Mouse (Mus musculus): ENCODE data around the gene Nt5dc3. TPM values are rescaled to one million over a fixed set of nuclear protein-coding genes. Genes with fewer than 3 reads are reported as not detected.

Nt5dc3 gene
- polyA plus RNA-seq, 1 experiment from 2014 or later: 0.35 TPM

- WGBS (ENCODE audit: insufficient replicate concordance): 41% methylated on average over 3 of the region's 3 CpGs
- H3K36me3 ChIP-seq: no peaks in the 10 kb centered on the region
- no peaks in the 10 kb centered on the region for H3K9me3 ChIP-seq (replicated peaks)
- no peak overlapping the region for H3K27ac ChIP-seq
- no peak overlapping the region for H3K4me2 ChIP-seq
- H3K4me3 ChIP-seq (replicated peaks): no peak overlapping the region
- ATAC-seq (ENCODE audit: low read depth) (no peak), DNase-seq (no peak)
- no peak overlapping the region for H3K9ac ChIP-seq
- H3K4me1 ChIP-seq (replicated peaks): no peaks in the 10 kb centered on the region
- no peaks in the 10 kb centered on the region for H3K27me3 ChIP-seq
These were observed 16.4 kb upstream of the Nt5dc3 start for GRCm38 (mm10) chr10:86762384-86762730.

DNA sequence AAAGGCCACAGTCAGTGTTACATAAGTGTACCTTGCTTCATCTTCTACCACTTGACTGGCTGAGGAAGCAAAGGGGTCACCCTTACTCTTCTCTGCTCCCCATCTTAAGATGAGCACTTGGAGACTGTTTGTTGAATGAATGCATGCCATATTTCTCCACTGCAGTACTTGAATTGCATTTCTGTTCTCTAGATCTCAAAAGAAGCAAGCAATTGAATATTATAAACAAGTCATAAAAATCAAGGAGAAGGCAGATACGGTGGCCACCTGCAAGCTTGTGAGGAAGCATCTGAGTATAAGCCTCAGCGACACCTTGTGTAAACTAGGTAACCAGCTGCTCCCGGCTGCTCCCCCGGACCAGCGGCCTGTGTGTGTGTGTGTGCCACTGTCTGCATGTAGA, 15.1 kb upstream of the Nt5dc3 start, which contains the start of gene Gm49358:
Gene Gm49358 (plus strand): TSS at position 301 of the 400 bp plus-strand sequence.
- H3K36me3 ChIP-seq: no peaks in the 10 kb centered on the region
- no peak within 1 kb of the TSS for H3K9ac ChIP-seq
- H3K27ac ChIP-seq: no peak within 1 kb of the TSS
- H3K4me3 ChIP-seq (replicated peaks): no peak within 1 kb of the TSS
- no peak within 1 kb of the TSS for H3K4me2 ChIP-seq
- H3K4me1 ChIP-seq (replicated peaks): no peaks in the 10 kb centered on the region
- no peaks in the 10 kb centered on the region for H3K9me3 ChIP-seq (replicated peaks)
- DNase-seq (no peak), ATAC-seq (ENCODE audit: low read depth) (no peak)
- WGBS (ENCODE audit: insufficient replicate concordance): 80% methylated on average over 5 of the region's 5 CpGs
- no peaks in the 10 kb centered on the region for H3K27me3 ChIP-seq

DNA sequence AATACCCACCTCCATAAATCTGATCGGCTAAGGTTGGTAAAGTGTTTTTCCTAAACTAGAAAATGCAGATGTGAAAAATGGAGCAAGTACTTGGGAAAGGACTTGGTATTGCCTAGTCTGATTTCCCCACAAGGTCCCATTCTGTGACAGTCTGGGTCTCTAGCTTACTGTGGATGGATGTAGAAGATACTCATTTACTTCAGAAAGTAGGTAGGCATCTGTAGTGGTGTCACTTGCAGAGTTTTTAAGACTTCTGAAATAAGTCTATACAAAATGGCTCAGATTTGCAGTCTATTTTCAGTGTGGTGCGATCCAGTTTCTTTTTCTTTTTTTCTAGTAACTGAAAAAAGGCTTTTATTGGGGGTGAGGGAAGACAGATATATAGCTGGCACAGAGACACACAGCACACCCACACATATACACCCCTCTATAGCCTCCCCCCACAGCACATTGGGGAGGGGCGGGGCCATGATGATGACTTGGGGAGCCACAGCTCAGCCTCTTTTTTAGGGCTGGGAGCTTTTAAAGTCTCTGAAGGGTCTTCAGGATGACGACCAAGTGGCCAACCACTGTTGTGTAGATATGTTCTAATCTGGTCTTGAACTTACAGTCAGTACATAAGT, 13.3 kb upstream of the Nt5dc3 start:
- whole genome bisulfite sequencing (ENCODE audit: insufficient replicate concordance): 61% methylated on average over 4 of the region's 4 CpGs
- ATAC-seq (ENCODE audit: low read depth) (no peak), DNase-seq (no peak)

DNA sequence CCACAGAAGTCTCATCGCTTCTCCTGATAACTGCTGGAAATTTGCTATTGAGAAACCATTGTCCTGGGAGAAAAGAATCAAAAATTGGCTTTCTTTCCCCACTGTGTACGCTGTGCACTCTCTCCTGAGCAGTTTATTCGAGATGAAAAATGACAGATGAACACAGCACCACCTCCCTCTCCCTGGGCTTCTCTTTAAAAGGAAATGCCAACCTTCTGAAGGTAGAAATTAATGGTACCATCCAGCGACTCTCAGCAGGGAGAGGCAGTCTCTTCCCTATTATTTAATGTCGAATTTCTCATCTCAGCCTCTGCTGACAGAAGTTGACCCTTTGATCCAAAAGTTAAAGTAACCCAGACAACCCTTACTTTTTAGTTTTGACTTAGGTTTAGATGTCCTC, 9.6 kb upstream of the Nt5dc3 start:
- H3K4me2 ChIP-seq: no peak overlapping the region
- no peaks in the 10 kb centered on the region for H3K9me3 ChIP-seq (replicated peaks)
- no peak overlapping the region for H3K4me3 ChIP-seq (replicated peaks)
- ATAC-seq (ENCODE audit: low read depth) (no peak), DNase-seq (no peak)
- H3K27ac ChIP-seq: no peak overlapping the region
- H3K4me1 ChIP-seq (replicated peaks): no peaks in the 10 kb centered on the region
- no peak overlapping the region for H3K9ac ChIP-seq
- WGBS (ENCODE audit: insufficient replicate concordance): 51% methylated on average over 5 of the region's 5 CpGs
- no peaks in the 10 kb centered on the region for H3K36me3 ChIP-seq
- no peaks in the 10 kb centered on the region for H3K27me3 ChIP-seq

More for the DNA sequence above, 13.3 kb upstream of the Nt5dc3 start:
- no peak overlapping the region for H3K4me3 ChIP-seq (replicated peaks)
- H3K36me3 ChIP-seq: no peaks in the 10 kb centered on the region
- no peak overlapping the region for H3K27ac ChIP-seq
- H3K4me1 ChIP-seq (replicated peaks): no peaks in the 10 kb centered on the region
- H3K4me2 ChIP-seq: no peak overlapping the region
- H3K9me3 ChIP-seq (replicated peaks): no peaks in the 10 kb centered on the region
- no peak overlapping the region for H3K9ac ChIP-seq
- no peaks in the 10 kb centered on the region for H3K27me3 ChIP-seq

GRCm38 (mm10) chr10:86769797-86770196, 9.0 kb upstream of the Nt5dc3 start:
- no peaks in the 10 kb centered on the region for H3K9me3 ChIP-seq (replicated peaks)
- H3K27me3 ChIP-seq: no peaks in the 10 kb centered on the region
- no peaks in the 10 kb centered on the region for H3K4me1 ChIP-seq (replicated peaks)
- H3K36me3 ChIP-seq: no peaks in the 10 kb centered on the region
- H3K27ac ChIP-seq: no peak overlapping the region
- no peak overlapping the region for H3K4me3 ChIP-seq (replicated peaks)
- no peak overlapping the region for H3K9ac ChIP-seq
- H3K4me2 ChIP-seq: no peak overlapping the region
- DNase-seq (no peak), ATAC-seq (ENCODE audit: low read depth) (no peak)
- WGBS (ENCODE audit: insufficient replicate concordance): 51% methylated on average over 4 of the region's 4 CpGs

DNA sequence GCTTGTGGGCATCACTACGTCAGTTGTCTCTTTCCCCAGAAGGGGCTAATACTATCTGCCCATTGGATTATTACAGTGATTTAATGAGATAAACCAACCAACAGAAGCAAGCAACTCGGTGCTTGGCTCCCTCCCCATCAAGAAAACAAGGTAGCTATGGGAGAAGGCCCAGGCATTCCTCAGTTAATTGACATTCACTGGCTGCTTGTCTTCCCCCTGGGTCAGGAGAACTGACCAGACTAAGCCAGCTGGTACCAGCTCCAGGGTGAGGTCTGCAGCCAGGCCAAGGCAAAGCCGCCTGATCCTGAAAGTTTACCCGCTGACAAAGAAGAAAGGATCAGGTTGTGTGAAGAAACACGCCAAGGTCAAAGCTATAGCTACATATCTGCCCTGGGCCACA, 7.1 kb upstream of the Nt5dc3 start:
- Histone ChIP-seq H3K27ac (no peak overlapping the region), H3K4me1 (replicated peaks) (no peaks in the 10 kb centered on the region), H3K9ac (no peak overlapping the region), H3K4me3 (replicated peaks) (no peak overlapping the region), H3K9me3 (replicated peaks) (no peaks in the 10 kb centered on the region), H3K36me3 (no peaks in the 10 kb centered on the region), H3K4me2 (no peak overlapping the region), H3K27me3 (no peaks in the 10 kb centered on the region)
- WGBS (ENCODE audit: insufficient replicate concordance): 70% methylated on average over 5 of the region's 5 CpGs
- ATAC-seq (ENCODE audit: low read depth) (no peak), DNase-seq (no peak)

DNA sequence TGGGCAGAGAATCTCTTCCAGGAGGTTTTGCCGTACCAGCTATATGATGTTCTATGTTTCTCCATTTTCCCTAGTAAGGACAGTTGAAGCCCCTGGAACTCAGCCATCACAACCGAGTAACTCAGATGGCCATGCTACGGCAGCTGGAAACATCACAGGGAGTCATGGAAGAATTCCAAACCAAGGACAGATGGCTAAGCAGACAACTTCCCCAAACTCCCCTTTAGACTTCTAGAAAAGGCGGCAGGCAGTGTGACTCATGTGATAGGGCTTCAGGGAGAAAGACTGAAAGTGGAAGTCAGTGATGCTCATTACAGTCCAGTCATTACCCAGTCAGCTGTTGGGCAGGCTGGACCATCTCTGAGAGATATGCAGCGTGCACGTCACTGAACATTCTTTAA, 6.6 kb upstream of the Nt5dc3 start:
- Histone ChIP-seq H3K36me3 (no peaks in the 10 kb centered on the region), H3K4me3 (replicated peaks) (no peak overlapping the region), H3K4me2 (no peak overlapping the region), H3K9me3 (replicated peaks) (no peaks in the 10 kb centered on the region), H3K27me3 (no peaks in the 10 kb centered on the region), H3K4me1 (replicated peaks) (no peaks in the 10 kb centered on the region), H3K27ac (no peak overlapping the region), H3K9ac (no peak overlapping the region)
- ATAC-seq (ENCODE audit: low read depth) (no peak), DNase-seq (no peak)
- WGBS (ENCODE audit: insufficient replicate concordance): 44% methylated on average over 6 of the region's 6 CpGs

DNA sequence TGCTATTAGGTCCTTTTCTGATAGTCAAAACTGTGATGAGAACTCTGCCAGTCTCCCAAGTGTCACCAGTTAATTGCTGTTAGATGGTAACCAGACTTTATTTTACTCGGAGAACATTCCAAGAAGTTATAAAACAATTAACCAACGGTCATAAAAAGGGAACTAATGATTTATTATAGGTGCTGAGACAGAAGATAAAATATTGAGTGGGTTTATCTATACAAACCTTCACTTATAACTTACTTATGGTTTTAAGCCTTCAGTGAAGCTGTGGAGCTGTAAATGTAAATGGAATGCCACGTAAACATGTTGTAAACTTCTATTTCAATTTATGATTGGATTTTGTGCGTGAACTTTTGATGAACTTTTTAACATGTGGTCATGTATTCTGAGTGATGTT, 5.4 kb upstream of the Nt5dc3 start:
- Histone ChIP-seq H3K27me3 (no peaks in the 10 kb centered on the region), H3K4me2 (no peak overlapping the region), H3K36me3 (no peaks in the 10 kb centered on the region), H3K9me3 (replicated peaks) (no peaks in the 10 kb centered on the region), H3K4me3 (replicated peaks) (no peak overlapping the region), H3K9ac (no peak overlapping the region), H3K4me1 (replicated peaks) (peaks cover 10% of the 10 kb centered on the region), H3K27ac (no peak overlapping the region)
- ATAC-seq (ENCODE audit: low read depth) (no peak), DNase-seq (no peak)
- 52% methylated on average over 4 of the region's 4 CpGs for WGBS (ENCODE audit: insufficient replicate concordance)

- Histone ChIP-seq H3K27ac (no peak overlapping the region), H3K9me3 (replicated peaks) (no peaks in the 10 kb centered on the region), H3K36me3 (no peaks in the 10 kb centered on the region), H3K9ac (no peak overlapping the region), H3K27me3 (no peaks in the 10 kb centered on the region), H3K4me1 (replicated peaks) (peaks cover 36% of the 10 kb centered on the region), H3K4me3 (replicated peaks) (no peak overlapping the region), H3K4me2 (no peak overlapping the region)
- DNase-seq (no peak), ATAC-seq (ENCODE audit: low read depth) (no peak)
- 72% methylated on average over 9 of the region's 9 CpGs for WGBS (ENCODE audit: insufficient replicate concordance)
These were observed 2.5 kb upstream of the Nt5dc3 start for GRCm38 (mm10) chr10:86776281-86776680.

- H3K27me3 ChIP-seq: no peaks in the 10 kb centered on the region
- H3K9ac ChIP-seq: peak overlapping the region; percentile 58
- H3K9me3 ChIP-seq (replicated peaks): no peaks in the 10 kb centered on the region
- DNase-seq (no peak), ATAC-seq (ENCODE audit: low read depth) (no peak)
- H3K36me3 ChIP-seq: no peaks in the 10 kb centered on the region
- H3K4me1 ChIP-seq (replicated peaks): peaks cover 42% of the 10 kb centered on the region
- H3K4me3 ChIP-seq (replicated peaks): peak overlapping the region; percentile 74
- peak overlapping the region; percentile 99 for H3K4me2 ChIP-seq
- peak overlapping the region; percentile 39; the same call in 1 of the 2 replicates for H3K27ac ChIP-seq
- 32% methylated on average over 19 of the region's 19 CpGs for WGBS (ENCODE audit: insufficient replicate concordance)
These were observed 1.0 kb upstream of the Nt5dc3 start for GRCm38 (mm10) chr10:86777614-86778319.

DNA sequence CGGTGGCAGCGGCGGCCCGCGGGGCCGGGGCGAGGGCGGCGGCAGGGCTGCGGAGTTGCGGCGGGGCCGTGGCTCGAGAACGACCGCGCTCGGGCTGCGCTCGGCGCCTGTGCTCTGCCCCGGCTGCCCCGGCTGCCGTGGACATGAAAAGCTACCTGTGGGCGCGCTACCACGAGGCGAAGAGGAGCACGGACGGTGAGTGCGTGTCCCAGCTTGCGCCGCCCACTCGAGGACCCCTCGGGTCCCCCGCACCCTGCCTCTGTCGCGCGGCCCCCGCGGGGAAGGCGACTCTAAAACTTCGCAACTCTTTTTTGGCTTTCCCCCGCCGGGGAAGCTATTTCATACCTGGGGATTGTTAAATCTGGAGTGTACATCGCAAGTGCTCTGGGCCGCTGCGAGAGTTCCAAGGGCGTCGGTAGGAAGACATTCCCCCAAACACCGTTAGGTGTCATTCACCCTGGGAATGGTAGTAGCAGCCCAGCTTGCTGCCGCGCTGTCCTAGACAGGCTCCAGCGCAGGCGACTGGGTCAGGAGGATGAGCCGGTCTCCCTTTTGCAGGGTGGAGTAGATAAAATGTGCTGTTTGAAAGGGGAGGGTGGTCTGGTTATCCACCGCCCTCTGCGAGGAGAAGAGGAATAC, 431 bp downstream of the Nt5dc3 start:
- ATAC-seq (ENCODE audit: low read depth) (peak; percentile 8), DNase-seq (peak; percentile 36)
- Histone ChIP-seq H3K36me3 (no peaks in the 10 kb centered on the region), H3K9ac (peak overlapping the region; percentile 82), H3K4me2 (peak overlapping the region; percentile 99), H3K27ac (peak overlapping the region; percentile 43), H3K9me3 (replicated peaks) (no peaks in the 10 kb centered on the region), H3K4me3 (replicated peaks) (peak overlapping the region; percentile 74), H3K27me3 (no peaks in the 10 kb centered on the region), H3K4me1 (replicated peaks) (peaks cover 42% of the 10 kb centered on the region)
- WGBS (ENCODE audit: insufficient replicate concordance): under 1% methylated on average over 56 of the region's 58 CpGs

Measured in liver, embryonic 13.5 days (tissue).